Mouse (Mus musculus) E14TG2a.4 (cell line): ENCODE measurements around the gene Exosc6.

Experiments
- CTCF ChIP-seq: conservative IDR thresholded peaks from 2 replicates; pipeline ENCODE4 v1.5.1; 2014; ENCODE audit warnings: low read length
- NANOG ChIP-seq: IDR thresholded peaks from 2 replicates; pipeline ENCODE4 v1.6.1; 2014; ENCODE audit warnings: borderline replicate concordance, low read length, mixed read lengths
- POU5F1 ChIP-seq: IDR thresholded peaks from 2 replicates; pipeline ENCODE4 v1.6.1; 2014; ENCODE audit warnings: low read length, borderline replicate concordance

DNA sequence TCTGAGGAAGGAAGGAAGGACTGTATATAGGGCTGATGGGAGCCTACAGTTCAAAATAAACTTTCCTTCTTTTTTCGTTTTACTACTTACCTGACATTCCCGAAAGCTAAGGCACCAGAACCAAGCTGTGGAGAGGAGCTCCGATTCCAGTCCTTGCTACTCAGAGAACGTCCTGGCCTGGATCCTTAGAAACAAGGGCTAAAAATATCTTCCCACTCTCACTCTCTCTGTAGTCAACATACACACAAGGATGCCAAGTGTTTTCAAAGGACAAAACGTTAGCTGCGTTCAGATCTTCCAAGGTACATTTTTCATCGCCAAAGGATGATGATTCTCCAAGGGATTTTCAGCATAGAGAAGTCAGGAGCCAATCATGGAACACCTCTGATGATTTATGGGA is 35.6 kb downstream of the Exosc6 start:
- TF ChIP-seq CTCF = no peak
- TF ChIP-seq NANOG = no peak
- no peak for TF ChIP-seq POU5F1
